Mouse (Mus musculus): ENCODE measurements around the gene Lpcat2.
"Not testable (repeated sequence)": the region's sequence is repeated elsewhere in the genome, so short reads cannot be mapped to it uniquely, and the experiment has no call there.

Lpcat2 gene

DNA sequence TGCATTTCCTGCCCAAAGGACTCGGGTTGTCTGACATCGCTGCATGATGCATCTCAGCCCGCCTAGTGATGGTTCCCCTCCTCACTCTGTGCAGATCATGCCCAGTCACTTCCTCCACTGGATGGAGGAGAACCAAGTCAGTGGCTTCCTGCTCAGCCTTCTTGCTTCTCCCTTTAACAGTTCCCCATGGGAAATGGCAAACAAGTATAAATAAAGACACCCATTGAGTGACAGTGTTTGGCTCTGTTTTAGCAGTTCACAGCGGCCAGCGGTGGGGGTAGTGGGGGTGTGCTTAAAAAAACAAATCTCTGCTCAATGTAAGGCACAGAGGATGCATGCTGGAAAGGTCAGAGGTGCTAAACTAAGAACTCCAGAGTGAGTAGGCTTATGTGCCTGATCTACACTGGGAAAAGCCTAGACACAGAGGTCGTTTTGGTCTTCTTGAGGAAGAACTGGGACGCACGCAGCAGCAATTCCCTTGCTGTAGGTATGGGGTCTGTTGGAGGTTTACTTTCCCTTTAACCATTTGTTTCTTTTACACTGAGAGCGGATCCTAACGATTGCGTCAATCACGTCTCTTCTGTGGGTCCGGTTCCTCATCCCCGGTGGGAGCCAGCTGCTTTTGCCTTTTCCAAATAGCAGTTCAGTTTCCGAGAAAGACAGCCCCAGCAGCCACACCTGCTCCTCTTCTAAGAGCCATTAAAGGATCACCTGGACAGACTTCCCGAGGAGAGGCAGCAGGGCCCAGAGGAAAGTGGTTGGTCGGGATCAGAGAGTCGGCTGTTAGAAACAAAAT is 1.8 kb upstream of the Lpcat2 start:
- intact Hi-C loops (cut with DNase I) = no loop called here

GRCm38 (mm10) chr8:92854673-92855072 is 466 bp upstream of the Lpcat2 start:
- intact Hi-C loops (cut with DNase I) = no loop called here

DNA sequence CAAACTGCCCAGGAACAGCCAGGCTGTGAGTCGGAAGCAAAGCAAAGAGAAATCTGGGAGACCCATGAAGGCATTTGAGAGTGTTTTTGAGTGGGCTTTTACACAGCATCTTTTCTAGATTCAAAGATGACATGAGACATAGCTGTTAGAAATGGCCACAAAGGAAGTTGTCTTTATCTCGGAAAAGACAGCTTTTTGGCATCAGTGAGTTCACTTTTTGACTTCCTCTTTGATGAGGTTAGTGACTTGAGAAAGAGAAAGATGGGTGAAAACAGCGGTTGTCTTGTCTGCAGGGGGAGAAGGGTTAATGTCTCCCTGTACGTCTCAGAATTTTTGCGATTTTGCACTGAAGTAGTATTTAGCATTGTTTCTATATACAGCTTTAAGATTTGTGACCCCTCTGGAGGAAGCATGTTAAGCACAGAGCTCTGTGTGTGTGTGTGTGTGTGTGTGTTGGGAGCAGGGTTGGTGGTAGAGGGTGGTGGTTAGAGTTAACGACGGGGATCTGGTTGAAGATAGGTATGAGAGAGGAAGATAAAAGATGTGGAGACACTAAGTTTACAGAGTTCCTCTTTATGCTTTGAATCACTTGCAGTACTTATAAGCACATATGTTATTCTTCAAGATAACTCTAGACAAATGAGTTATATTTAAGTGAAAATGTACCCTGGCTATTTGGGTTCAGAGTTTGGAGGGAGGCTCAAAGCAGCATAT is 1.3 kb downstream of the Lpcat2 start:
- intact Hi-C loops (cut with DNase I) = no loop called here

GRCm38 (mm10) chr8:92858475-92859182 is 3.5 kb downstream of the Lpcat2 start:
- intact Hi-C loops (cut with DNase I) = no loop called here

DNA sequence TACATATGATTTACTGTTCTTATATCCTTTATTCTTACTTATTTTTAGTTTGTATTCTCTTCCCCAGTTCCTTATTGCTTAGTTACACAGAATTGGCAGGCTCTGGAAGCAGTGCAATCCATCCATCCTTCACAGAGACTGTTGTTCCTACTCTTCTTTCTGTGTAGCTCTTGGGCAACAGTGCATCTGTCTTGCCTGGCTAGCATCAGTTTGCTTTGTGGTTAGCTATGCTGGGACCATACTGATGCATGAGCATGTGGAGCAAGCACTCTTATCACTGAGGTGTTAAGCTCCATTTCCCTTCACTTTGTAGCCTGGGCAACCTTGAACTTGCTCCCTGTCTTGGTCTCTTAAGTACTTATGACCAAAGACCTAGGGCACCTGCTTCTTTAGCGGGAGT is 6.8 kb downstream of the Lpcat2 start:
- intact Hi-C loops (cut with DNase I) = no loop called here

DNA sequence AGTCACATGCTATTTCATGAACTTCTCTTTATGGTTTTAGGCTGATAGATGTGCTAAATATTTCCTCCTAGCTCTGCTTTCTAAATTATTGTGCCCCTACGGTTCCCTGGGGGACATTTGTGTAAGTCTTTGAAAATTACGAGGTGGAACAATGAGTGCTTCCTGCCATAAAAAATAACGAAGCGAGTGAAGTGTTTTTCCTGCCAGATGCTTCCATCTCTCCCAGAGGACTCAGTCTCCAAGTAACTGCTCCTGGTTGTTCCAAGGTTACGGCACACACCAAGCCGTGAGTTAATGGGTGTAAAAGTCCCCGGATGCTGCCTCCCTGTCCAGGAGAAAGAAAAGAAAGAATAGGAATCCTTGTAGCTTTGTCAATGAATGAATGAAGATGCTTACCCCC is 15.1 kb downstream of the Lpcat2 start:
- intact Hi-C loops (cut with DNase I) = no loop called here

DNA sequence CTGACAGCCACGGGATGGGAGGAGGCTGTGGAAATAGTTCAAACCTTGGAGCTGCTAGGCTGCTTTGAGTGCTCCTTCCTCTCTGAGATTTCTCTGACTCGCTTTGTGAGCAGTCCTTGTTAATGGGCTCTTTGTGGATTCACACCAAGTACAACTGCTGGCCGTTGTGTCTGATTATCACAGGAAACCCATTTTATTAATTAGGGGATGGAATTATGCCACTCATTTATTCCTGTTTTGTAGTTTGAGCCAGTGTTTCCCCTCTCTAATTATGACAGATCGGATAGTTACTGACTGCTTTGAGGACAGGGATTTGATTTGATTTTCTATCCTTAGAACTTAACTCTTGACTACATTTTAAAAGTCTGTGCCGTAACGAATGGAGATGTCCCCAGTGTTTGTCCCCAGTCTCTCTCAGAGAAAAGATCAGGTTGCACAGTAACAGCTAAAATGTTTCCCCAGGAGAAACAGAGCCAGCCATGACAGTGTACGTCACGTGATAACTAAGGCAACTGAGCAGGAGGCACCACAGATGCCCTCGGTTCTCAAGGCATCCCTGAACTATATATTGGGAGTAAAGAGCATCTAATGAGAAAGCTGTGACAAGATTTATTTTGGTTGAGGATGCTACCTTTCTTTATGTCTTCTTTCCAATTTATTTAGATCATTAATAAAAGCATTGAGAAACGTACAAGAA is 17.1 kb downstream of the Lpcat2 start:
- intact Hi-C loops (cut with DNase I) = no loop called here

- intact Hi-C loops (cut with DNase I) = no loop called here
Measured at GRCm38 (mm10) chr8:92875795-92876194, 20.7 kb downstream of the Lpcat2 start.

- intact Hi-C loops (cut with DNase I) = no loop called here
Measured at GRCm38 (mm10) chr8:92881247-92881646, 26.1 kb downstream of the Lpcat2 start.

DNA sequence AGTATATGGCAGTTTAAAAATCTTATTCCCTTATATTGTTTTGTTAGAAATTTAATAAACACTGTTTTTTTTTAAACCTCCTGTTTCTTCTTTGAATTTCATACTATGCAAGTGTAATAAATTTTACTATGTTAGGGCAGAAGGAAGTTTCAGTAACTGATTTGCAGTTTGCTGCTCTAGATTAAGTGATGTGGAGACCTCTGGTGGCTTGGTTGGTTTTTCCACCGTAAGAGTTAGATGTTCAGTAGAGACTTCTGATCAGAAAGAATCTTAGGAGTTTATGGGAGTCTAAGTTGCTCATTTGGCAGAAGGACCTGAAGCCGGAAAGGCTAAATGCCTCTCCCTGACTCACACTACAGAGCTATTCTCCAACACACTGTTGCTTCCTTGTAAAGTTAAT is 28.6 kb downstream of the Lpcat2 start:
- intact Hi-C loops (cut with DNase I) = loop anchor here (2.0 kb wide), 1 partner anchor 65 kb away; no protein-coding TSS in a partner anchor

- intact Hi-C loops (cut with DNase I) = not testable (repeated sequence)
Measured at GRCm38 (mm10) chr8:92892216-92892615, 37.1 kb downstream of the Lpcat2 start.

DNA sequence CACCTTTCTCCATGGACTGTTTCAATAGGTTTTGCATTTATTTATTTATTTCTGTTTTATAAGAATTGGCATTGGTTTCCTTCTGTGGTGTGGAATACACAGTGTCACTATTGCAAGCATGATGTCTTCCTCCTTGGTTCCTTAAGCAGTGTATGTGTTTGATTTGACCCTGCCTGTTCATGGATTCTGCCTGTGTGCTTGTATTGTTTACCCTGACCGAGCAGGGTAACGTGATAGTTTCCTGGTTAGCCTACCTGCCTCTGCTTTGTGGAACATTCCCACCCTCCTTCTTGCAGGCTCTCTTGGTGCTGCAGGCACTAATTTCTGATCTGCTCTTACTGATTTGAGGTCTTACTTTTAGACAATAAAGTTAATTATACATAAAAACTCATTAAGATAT is 38.7 kb downstream of the Lpcat2 start:
- intact Hi-C loops (cut with DNase I) = no loop called here

DNA sequence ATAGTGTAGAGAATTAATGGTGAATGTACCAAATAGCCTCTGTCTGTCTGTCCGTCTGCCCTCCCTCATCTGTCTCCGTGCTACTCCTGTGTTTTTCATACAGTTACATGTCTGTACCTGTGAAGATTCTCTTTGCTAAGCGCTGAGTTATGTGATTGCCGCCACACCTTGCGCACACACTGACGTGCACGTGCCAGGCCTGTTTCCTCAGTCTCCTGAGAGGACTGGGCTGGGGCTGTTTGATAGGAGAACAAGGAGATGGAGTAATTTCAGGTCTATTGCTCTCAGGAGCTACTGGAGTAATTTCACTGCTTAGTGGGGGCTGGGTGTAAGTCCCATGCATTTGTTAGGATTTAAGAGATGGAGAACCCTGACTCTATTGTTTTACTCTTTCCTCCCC is 39.9 kb downstream of the Lpcat2 start:
- intact Hi-C loops (cut with DNase I) = no loop called here

- intact Hi-C loops (cut with DNase I) = no loop called here
Measured at GRCm38 (mm10) chr8:92896056-92896455, 40.9 kb downstream of the Lpcat2 start.

- intact Hi-C loops (cut with DNase I) = no loop called here
Measured at GRCm38 (mm10) chr8:92896611-92897010, 41.5 kb downstream of the Lpcat2 start.

DNA sequence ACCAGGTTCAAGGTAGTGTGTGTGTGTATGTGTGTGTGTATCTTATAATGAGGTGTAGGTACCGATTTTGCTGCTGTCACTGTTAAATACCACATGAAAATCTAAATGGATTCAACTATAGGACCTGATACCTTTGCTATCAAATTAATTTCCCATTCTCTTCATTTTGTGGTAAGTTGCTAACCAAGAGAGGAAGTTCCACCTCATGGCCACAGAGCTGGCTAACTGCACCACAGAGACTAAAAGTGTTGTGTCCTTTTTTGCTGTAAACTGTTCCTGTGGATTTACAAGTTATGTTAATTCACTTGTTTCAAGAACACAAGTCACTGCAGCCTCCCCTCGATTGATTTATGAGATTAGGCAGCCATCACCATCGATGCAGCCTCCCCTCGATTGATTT is 42.7 kb downstream of the Lpcat2 start:
- intact Hi-C loops (cut with DNase I) = no loop called here

DNA sequence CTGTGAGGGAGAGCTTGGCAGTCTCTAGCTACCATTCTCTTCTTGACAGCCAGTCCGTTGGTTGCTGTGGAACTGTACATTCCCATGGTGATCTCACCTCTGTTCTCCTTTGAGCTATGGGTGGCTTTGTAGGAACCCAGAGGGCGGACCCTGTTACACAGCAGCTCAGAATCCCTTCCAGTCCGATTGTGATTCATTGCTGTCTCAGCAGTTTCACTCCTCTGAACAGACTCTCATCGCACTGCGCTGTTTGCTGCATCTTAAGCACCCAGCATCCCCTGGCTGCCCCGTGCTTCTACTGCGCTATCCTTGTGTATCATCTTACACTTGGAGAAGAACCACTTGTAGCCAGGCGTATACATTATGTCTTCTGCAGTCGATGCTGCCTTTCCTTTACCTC is 44.5 kb downstream of the Lpcat2 start:
- intact Hi-C loops (cut with DNase I) = no loop called here

GRCm38 (mm10) chr8:92901107-92901506 is 46.0 kb downstream of the Lpcat2 start, which contains the start of gene Capns2:
Capns2 (plus strand) TSS chr8:92901407.
- intact Hi-C loops (cut with DNase I) = no loop called here

DNA sequence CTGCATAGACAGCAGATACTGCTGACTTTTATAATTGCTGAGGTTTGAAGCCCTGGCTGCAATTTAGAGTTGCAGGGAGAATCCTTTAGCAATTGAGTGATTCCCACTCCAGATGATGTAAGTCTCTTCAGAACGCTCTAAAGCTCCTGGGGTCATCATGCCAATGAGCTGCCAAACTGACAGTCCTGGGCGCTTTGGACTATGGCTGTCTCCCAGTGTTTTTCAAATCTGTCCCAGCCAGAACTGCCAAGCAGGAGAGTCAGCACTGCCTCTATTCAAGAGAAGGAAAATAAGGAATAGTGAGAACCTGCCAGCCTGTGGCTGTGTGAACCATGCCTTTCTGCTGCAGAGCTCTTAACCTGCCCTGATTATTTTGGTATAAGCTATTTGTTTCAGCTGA is 47.8 kb downstream of the Lpcat2 start:
- intact Hi-C loops (cut with DNase I) = no loop called here

GRCm38 (mm10) chr8:92903488-92904135 is 48.5 kb downstream of the Lpcat2 start:
- intact Hi-C loops (cut with DNase I) = no loop called here

DNA sequence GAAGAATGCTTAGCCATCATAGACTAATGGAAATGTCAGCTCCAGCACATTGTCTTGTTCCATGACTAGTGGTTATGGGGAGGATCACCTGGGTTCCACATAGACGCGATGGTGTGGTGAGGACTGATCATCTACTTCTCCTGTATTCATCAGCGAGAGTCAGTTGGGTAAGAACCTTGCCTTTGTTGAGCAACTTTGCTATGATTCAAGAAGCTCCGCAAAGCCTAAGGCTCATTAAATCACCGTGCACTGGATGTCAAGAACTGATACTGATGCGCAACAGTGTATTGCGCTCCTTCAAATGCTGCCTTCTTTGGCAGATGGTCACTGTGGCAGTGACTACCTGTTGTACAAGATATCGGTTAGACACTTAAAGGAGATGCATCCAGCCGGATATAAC is 51.4 kb downstream of the Lpcat2 start:
- intact Hi-C loops (cut with DNase I) = no loop called here
